In genomic region chr11:85253006-85253405, GRCm38 (mm10) we compare ENCODE assay signal across 19 mouse cellular contexts.
"Had no signal": no experiment of that assay in that cellular context is flagged by ENCODE, and none has a peak within 500 bp of the region (broad histone marks: within the 10 kb centered on the region; RNA-seq: fewer than 3 reads in every experiment).

No protein-coding gene starts in this region.

- H3K27ac ChIP-seq: intestine, embryonic 15.5 days; limb, embryonic 10.5 days; limb, embryonic 13.5 days; liver, embryonic 13.5 days; stomach, postnatal 0 days had no signal

- H3K4me1 ChIP-seq: limb, embryonic 13.5 days had no signal

- DNase-seq: kidney, adult 11 months; kidney, adult 9 months; kidney, postnatal 14 days; kidney, postnatal 4 days; layer of hippocampus, postnatal 36 days; liver; liver, embryonic 13.5 days; lung, embryonic 14.5 days; lung, postnatal 36 days; midbrain, embryonic 14.5 days; right cerebral cortex, postnatal 4 days; thymus, adult 2 months; thymus, postnatal 14 days; thymus, postnatal 4 days had no signal

- H3K4me3 ChIP-seq: intestine, embryonic 15.5 days; limb, embryonic 10.5 days; limb, embryonic 13.5 days; liver, embryonic 13.5 days; megakaryocyte, embryonic 14.5 days had no signal

- H3K9me3 ChIP-seq: intestine, embryonic 15.5 days; limb, embryonic 10.5 days; limb, embryonic 13.5 days; liver, embryonic 13.5 days; megakaryocyte, embryonic 14.5 days had no signal

- H3K27me3 ChIP-seq: intestine, embryonic 15.5 days; limb, embryonic 13.5 days; liver, embryonic 13.5 days; megakaryocyte, embryonic 14.5 days had no signal

- H3K36me3 ChIP-seq: intestine, embryonic 15.5 days; limb, embryonic 10.5 days; limb, embryonic 13.5 days; liver, embryonic 13.5 days had no signal
